Mouse (Mus musculus): ENCODE data around the gene Tes. TPM values are rescaled to one million over a fixed set of nuclear protein-coding genes. Genes with fewer than 3 reads are reported as not detected.

The Tes gene
- polyA plus RNA-seq (2021): 104 TPM

DNA sequence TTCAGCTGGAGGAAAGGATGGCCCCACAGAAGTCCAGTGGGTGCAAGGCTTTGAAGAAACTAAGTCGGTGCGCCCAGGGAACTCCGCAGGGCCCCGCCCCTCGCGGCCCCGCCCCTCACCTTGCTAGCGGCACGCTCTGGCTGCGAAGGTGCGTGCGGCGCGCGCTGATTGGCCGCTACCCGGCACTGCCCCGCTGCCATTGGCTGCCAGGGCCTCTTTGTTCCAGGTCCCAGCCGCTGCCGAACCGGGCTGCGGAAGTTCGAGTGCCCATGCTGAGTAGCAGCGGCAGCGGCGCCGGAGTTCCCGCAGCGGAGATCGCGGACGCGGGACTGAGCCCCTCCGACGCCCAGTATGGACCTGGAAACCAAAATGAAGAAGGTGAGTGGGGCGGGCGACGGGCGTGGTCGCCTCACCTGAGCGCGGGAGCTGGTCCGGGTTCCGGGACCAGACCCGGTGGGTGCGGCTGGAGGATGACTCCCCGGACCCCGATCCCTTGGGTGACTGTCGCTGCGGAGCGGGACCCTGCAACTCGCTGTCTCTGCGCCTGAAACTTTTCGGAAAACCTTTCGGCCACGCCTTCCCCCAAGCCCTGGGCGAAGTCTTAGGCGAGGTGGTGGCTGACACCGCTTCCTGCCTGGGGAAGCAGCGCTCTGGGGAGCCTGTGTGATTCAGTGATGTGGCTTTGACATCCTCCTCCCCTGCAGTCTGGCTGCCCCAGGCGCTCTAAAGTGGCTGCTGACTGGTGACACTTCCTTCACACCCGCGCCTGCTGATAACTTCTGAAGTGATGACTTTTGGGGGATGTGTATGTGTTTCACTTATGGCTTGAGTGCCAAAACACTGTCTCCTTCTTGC lies at the start of gene Tes:
Tes (plus strand) TSS at position 214 of the 855 bp plus-strand sequence.
- no peaks in the 10 kb centered on the region for H3K27me3 ChIP-seq
- POLR2A ChIA-PET: interaction anchor here (0.6 to 1.2 kb wide), 3 partner anchors 10 to 76 kb away, joined by 3 to 4 read pairs (median 3); no protein-coding TSS in a partner anchor
- in situ Hi-C loops (cut with MboI; ENCODE audit: low pct_unique_long_range_greater_than_20kb): loop anchor here (25.0 kb wide), 1 partner anchor 1328 kb away; no protein-coding TSS in a partner anchor
- ATAC-seq: peak; percentile 97
- TF ChIP-seq CTCF (IDR thresholded peaks at IDR 0.05): no peak
- CTCF ChIA-PET: interaction anchor here (1.0 to 4.3 kb wide), 4 partner anchors 9 to 22 kb away, joined by 3 to 12 read pairs (median 4); no protein-coding TSS in a partner anchor
- DNase-seq (ENCODE audit: low read depth, low spot score): no peak

DNA sequence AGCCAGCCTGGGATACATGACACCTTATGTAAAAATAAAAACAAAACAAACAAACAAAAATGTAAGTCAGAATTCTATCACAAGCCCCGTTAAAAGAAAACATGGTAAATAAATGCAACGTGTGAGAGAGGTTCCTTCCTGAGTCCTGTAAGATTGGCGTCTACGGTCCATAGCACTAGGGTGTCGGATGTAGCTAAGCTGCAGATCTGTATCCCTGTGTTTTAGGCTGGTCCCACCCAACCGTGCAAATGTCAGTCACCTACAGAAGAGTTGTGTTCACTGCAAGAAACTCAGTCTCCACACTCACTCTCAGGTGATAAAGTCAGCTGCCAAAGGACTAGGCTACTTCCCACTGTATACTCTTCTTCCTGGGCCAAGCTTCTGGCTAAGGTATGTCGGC lies 39.1 kb upstream of the Tes start:
- no peak for DNase-seq (ENCODE audit: low read depth, low spot score)
- in situ Hi-C loops (cut with MboI; ENCODE audit: low pct_unique_long_range_greater_than_20kb): loop anchor here (5.0 to 10.0 kb wide), 4 partner anchors 56 to 809 kb away; no protein-coding TSS in a partner anchor
- no peak for TF ChIP-seq CTCF (IDR thresholded peaks at IDR 0.05)
- ChIA-PET CTCF (interaction anchor here (2.3 kb wide), 1 partner anchor 62 kb away, joined by 13 read pairs; no protein-coding TSS in a partner anchor), POLR2A (no interaction called here)
- H3K27me3 ChIP-seq: peaks cover 11% of the 10 kb centered on the region
- ATAC-seq: no peak

DNA sequence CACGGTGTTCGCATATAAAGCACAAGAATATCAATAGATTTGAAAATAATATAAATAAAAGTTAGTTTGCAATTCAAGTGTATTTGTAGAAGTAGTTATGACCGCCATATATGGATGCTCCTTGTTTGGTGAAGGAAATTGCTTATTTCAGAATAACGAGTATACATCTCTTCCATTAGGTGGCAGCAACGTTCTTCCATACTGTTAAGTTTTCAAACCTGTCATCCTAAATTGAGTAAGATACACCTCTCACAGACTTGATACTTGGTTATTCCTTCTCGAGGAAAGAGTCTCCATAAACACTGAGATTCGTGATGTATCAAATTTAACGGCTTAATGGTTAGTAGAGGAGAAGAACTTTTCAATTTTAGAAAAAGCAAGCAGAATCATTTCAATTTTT lies 37.4 kb upstream of the Tes start:
- peak; percentile 51 for TF ChIP-seq CTCF (IDR thresholded peaks at IDR 0.05)
- ChIA-PET CTCF (interaction anchor here (2.3 kb wide), 1 partner anchor 60 kb away, joined by 13 read pairs; no protein-coding TSS in a partner anchor), POLR2A (no interaction called here)
- in situ Hi-C loops (cut with MboI; ENCODE audit: low pct_unique_long_range_greater_than_20kb): loop anchor here (5.0 to 10.0 kb wide), 4 partner anchors 55 to 807 kb away; no protein-coding TSS in a partner anchor
- peaks cover 11% of the 10 kb centered on the region for H3K27me3 ChIP-seq
- no peak for ATAC-seq
- peak; percentile 7 for DNase-seq (ENCODE audit: low read depth, low spot score)

DNA sequence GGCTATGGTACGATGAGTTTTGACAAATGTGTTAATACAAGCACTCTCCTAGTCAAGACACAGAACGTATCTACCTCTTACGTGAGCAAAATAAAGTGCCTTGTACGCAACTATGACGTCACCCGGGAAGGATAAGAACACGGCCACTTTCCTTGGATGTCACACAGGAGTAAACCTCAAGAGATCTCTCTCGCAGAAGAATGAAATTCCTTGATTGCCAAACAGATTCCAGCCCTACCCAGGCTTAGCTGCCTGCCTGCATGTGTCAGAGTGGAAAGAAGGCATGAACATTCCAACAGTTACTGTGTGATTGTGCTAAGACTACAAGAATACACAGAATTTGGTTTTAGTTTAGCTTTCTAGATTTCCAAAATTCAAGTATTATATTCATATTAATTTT lies 36.1 kb upstream of the Tes start:
- POLR2A ChIA-PET: no interaction called here
- no peak for DNase-seq (ENCODE audit: low read depth, low spot score)
- CTCF ChIA-PET: interaction anchor here (1.1 to 2.4 kb wide), 7 partner anchors 16 to 81 kb away, joined by 3 to 22 read pairs (median 4); no protein-coding TSS in a partner anchor
- H3K27me3 ChIP-seq: peaks cover 4% of the 10 kb centered on the region
- in situ Hi-C loops (cut with MboI; ENCODE audit: low pct_unique_long_range_greater_than_20kb): loop anchor here (5.0 to 10.0 kb wide), 4 partner anchors 53 to 806 kb away; no protein-coding TSS in a partner anchor
- no peak for TF ChIP-seq CTCF (IDR thresholded peaks at IDR 0.05)
- ATAC-seq: peak; percentile 22

DNA sequence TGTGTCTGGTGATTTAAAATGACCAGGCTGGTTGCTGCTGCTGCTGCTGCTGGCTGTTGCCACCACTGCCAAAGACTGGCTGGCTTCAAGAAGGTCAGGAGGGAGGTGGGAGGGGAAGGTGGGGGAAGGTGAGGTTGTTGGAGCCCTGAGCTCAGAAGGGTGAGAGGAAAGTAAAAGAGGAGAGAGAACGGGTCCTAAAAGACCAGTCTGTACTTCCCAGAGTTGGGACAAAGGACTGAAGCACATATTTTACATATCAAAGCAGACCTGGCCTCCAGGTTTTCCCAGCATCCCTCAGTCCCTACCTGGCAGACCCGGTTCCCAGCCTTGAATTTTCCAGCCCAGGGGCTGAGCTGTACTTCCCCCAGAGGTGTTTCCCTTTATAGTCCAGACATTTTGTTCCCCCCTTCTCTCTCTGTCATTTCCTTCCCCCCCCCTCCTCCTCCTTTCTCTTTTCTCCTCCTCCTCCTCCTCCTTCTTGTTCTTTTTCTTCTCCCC lies 32.7 kb upstream of the Tes start:
- H3K27me3 ChIP-seq: no peaks in the 10 kb centered on the region
- no peak for TF ChIP-seq CTCF (IDR thresholded peaks at IDR 0.05)
- CTCF ChIA-PET: interaction anchor here (1.7 to 1.9 kb wide), 3 partner anchors 10 to 55 kb away, joined by 3 to 9 read pairs (median 6); no protein-coding TSS in a partner anchor
- ATAC-seq (no peak), DNase-seq (ENCODE audit: low read depth, low spot score) (no peak)
- in situ Hi-C loops (cut with MboI; ENCODE audit: low pct_unique_long_range_greater_than_20kb): no loop called here
- POLR2A ChIA-PET: interaction anchor here (1.1 kb wide), 1 partner anchor 12 kb away, joined by 3 read pairs; no protein-coding TSS in a partner anchor

DNA sequence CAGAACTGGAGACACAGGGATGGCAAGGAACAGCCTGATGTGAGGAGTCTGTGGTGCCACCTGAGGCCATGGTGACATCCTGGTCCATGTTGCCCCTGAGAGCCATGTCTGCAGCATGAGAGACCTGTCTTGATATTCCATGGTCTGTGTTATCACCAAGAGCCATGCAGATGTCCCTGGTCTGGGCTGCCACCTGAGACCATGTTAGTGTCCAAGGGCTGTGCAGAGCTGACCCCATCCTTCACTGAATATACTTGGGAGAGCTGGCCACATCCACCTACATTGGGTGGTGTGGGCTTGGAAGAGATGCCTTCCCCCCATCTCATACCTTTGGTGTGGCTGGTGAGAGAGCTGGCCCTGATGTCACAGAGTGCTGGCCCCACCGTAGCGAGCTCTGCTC lies 30.9 kb upstream of the Tes start:
- ChIA-PET POLR2A (interaction anchor here (0.9 kb wide), 1 partner anchor 10 kb away, joined by 3 read pairs; no protein-coding TSS in a partner anchor), CTCF (interaction anchor here (1.0 kb wide), 2 partner anchors 10 to 53 kb away, joined by 3 to 5 read pairs; no protein-coding TSS in a partner anchor)
- ATAC-seq: no peak
- in situ Hi-C loops (cut with MboI; ENCODE audit: low pct_unique_long_range_greater_than_20kb): no loop called here
- H3K27me3 ChIP-seq: no peaks in the 10 kb centered on the region
- no peak for TF ChIP-seq CTCF (IDR thresholded peaks at IDR 0.05)
- DNase-seq (ENCODE audit: low read depth, low spot score): no peak

DNA sequence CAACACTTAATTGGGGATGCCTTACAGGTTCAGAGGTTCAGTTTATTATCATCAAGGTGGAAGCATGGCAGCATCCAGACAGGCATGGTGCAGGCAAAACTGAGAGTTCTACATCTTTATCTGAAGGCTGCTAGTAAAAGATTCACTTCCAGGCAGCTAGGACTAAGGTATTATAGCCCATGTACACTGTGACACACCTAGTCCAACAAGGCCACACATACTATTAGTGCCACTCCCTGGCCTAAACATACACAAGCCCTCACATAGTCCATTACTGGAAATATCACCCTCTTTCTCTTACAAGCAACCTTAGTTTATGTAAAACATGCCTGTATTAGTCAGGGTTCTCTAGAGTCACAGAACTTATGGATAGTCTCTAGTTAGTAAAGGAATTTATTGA lies 29.7 kb upstream of the Tes start:
- CTCF ChIA-PET: interaction anchor here (0.8 kb wide), 1 partner anchor 11 kb away, joined by 3 read pairs; no protein-coding TSS in a partner anchor
- ATAC-seq (no peak), DNase-seq (ENCODE audit: low read depth, low spot score) (no peak)
- no peaks in the 10 kb centered on the region for H3K27me3 ChIP-seq
- TF ChIP-seq CTCF (IDR thresholded peaks at IDR 0.05): no peak
- in situ Hi-C loops (cut with MboI; ENCODE audit: low pct_unique_long_range_greater_than_20kb): no loop called here
- POLR2A ChIA-PET: no interaction called here

DNA sequence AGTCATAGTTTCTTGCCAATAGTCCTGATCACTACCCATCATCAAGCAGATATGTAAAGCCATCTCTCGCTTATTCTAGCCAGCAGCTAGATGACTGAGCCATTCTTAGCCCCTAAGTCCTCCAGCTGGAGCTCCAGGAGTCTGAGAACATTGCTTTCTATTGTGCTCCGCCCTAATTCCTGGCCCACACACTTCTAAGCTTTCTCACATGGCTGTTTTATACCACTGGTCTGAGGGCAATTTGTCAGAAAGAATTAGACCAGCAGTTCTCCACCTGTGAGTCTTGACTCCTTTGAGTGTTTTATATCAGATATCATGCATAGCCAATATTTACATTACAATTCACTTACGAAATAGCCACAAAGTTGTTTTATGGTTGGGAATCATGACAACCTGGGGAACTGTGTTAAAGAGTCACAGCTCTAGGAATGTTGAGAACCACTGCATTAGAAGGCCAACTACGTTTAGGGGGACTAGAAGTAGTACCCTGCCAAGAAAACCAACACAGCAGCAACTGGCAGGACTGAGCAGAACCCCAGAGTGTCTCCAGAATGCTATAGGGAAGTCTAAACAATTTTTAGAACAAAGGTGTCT lies 13.4 kb upstream of the Tes start:
- TF ChIP-seq CTCF (IDR thresholded peaks at IDR 0.05): no peak
- H3K27me3 ChIP-seq: no peaks in the 10 kb centered on the region
- ChIA-PET POLR2A (no interaction called here), CTCF (interaction anchor here (1.4 kb wide), 1 partner anchor 12 kb away, joined by 3 read pairs; no protein-coding TSS in a partner anchor)
- ATAC-seq: no peak
- in situ Hi-C loops (cut with MboI; ENCODE audit: low pct_unique_long_range_greater_than_20kb): loop anchor here (25.0 kb wide), 1 partner anchor 1314 kb away; no protein-coding TSS in a partner anchor
- no peak for DNase-seq (ENCODE audit: low read depth, low spot score)

DNA sequence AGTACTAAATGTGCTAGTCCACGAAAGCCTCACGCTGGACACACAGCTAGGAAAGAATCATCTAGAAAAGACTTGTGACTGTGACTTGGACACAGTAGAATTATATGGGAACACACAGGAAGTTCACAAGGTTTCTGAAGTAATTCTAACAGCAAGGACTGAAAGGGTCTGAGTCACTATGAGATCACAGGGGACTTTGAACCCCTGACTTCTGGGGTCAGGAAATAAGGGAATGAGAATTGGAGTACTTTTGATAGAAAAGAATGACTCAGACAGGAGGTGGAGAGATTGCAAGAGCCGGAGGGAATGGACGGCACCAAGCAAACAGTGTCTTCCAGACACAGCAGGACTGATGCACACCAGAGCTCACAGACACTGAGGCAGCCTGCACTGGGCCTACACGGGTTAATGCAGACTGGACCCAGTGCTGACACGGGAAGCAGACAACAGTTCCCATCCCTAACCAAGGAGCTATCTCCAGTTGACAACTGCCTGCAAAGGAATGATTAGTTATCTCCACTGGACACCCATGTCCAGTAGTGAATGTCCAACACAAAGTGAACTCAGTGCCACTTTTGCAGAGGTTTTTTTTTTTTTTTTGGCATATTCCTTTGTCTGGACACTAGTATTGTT lies 11.8 kb upstream of the Tes start:
- H3K27me3 ChIP-seq: no peaks in the 10 kb centered on the region
- in situ Hi-C loops (cut with MboI; ENCODE audit: low pct_unique_long_range_greater_than_20kb): loop anchor here (25.0 kb wide), 1 partner anchor 1316 kb away; no protein-coding TSS in a partner anchor
- ChIA-PET POLR2A (no interaction called here), CTCF (no interaction called here)
- DNase-seq (ENCODE audit: low read depth, low spot score): no peak
- TF ChIP-seq CTCF (IDR thresholded peaks at IDR 0.05): no peak
- ATAC-seq: no peak

DNA sequence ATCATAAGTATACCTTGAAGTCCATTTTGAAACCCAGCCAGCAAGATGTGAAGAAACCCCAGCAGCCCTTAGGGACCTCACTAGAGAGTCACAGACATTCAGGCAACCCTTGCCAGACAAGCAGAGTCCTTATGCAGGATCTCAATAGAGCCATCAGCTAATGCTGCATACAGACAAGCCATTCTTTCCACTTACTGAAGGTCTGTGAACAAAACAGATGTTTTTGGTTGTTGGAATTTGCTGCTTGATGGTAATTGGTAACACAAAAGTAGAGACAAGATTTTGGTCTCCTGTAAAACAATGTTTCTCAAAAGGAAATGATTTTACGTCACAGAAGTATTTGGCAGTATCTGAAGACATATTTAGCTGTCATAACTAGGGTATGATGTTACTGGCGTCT lies 10.2 kb upstream of the Tes start:
- POLR2A ChIA-PET: no interaction called here
- DNase-seq (ENCODE audit: low read depth, low spot score) (no peak), ATAC-seq (no peak)
- CTCF ChIA-PET: interaction anchor here (2.3 kb wide), 1 partner anchor 10 kb away, joined by 9 read pairs; no protein-coding TSS in a partner anchor
- TF ChIP-seq CTCF (IDR thresholded peaks at IDR 0.05): no peak
- in situ Hi-C loops (cut with MboI; ENCODE audit: low pct_unique_long_range_greater_than_20kb): loop anchor here (25.0 kb wide), 1 partner anchor 1317 kb away; no protein-coding TSS in a partner anchor
- no peaks in the 10 kb centered on the region for H3K27me3 ChIP-seq

Measured in Patski (cell line).